Mouse (Mus musculus) hindbrain, postnatal 0 days (tissue): ENCODE measurements around the gene Zfp831. TPM values are rescaled to one million over a fixed set of nuclear protein-coding genes. Genes with fewer than 3 reads are reported as not detected.

Experiments
- ATAC-seq: fragments of 200-750 bp; cut with Nextera tagmentation; 2 replicates; pipeline ENCODE4 v1.8.0; 2017; ENCODE audit warnings: mild to moderate bottlenecking, moderate TSS enrichment, moderate library complexity
- DNase-seq: peaks from one replicate; pipeline ENCODE4 v3.0.0-alpha.2; 2015; ENCODE audit warnings: low spot score
- H3K27ac ChIP-seq: fragments of 300-500 bp; sonication (generic); 2 replicates; pipeline ENCODE4 v1.5.1; 2014; ENCODE audit warnings: mild to moderate bottlenecking
- H3K27me3 ChIP-seq: fragments of 300-500 bp; sonication (generic); 2 replicates; pipeline ENCODE4 v1.6.1; 2014; ENCODE audit warnings: low read length, mixed read lengths; ENCODE audit not compliant: insufficient read depth
- H3K36me3 ChIP-seq: fragments of 300-500 bp; sonication (generic); 2 replicates; pipeline ENCODE4 v1.6.1; 2014; ENCODE audit warnings: low read length, mixed read lengths; ENCODE audit not compliant: insufficient read depth
- H3K4me1 ChIP-seq: fragments of 300-500 bp; sonication (generic); 2 replicates; pipeline ENCODE4 v1.6.1; 2014; ENCODE audit warnings: antibody characterized with exemption, low read length, mixed read lengths; ENCODE audit not compliant: insufficient read depth
- H3K4me2 ChIP-seq: fragments of 300-500 bp; sonication (generic); 2 replicates; pipeline ENCODE4 v1.6.1; 2014; ENCODE audit warnings: low read depth, mild to moderate bottlenecking, low read length, moderate library complexity, mixed read lengths
- H3K4me3 ChIP-seq: fragments of 300-500 bp; sonication (generic); 2 replicates; pipeline ENCODE4 v1.5.1; 2014; ENCODE audit warnings: low read length
- H3K9ac ChIP-seq: fragments of 300-500 bp; sonication (generic); replicated peaks from 2 replicates; pipeline ENCODE4 v1.6.1; 2014; ENCODE audit warnings: mild to moderate bottlenecking, low read length, moderate library complexity, mixed read lengths
- H3K9me3 ChIP-seq: fragments of 300-500 bp; sonication (generic); 2 replicates; pipeline ENCODE4 v1.6.1; 2016; ENCODE audit warnings: low read length, mixed read lengths
- CTCF ChIP-seq: IDR thresholded peaks from 2 replicates; pipeline ENCODE4 v1.5.1; 2016; ENCODE audit warnings: antibody characterized with exemption, control low read depth, low read depth
- WGBS: fragments of 180-500 bp; shearing (Covaris S2); extraction: QIAGEN DNeasy Blood & Tissue Kit; methylation state at CpG from one replicate; pipeline ENCODE4 v1.1.7; 2014; 5-methylcytosine and 5-hydroxymethylcytosine counted together
- polyA plus RNA-seq: library from polyadenylated mRNA; unstranded; fragments of >200 nt; fragmentation: Nextera tagmentation; extraction: Ambion mirVana; gene quantifications from 2 replicates; pipeline ENCODE4 v1.2.1, GENCODE M21; 2015
- total RNA-seq: library from RNA; depleted of rRNA; stranded (reverse); fragments of >200 nt; gene quantifications from 2 replicates; pipeline ENCODE4 v1.2.3, GENCODE M21; 2014

Zfp831 gene
- total and polyA plus RNA-seq, 2 experiments from 2014 or later = 0.05 TPM; not detected in 1

GRCm38 (mm10) chr2:174715938-174716337, 72.6 kb downstream of the Zfp831 start:
- no peak for TF ChIP-seq CTCF
- H3K9ac ChIP-seq = no peak overlapping the region
- H3K36me3 ChIP-seq = no peaks in the 10 kb centered on the region
- no peak overlapping the region for H3K4me3 ChIP-seq
- H3K4me2 ChIP-seq = no peak overlapping the region
- DNase-seq = no peak
- no peaks in the 10 kb centered on the region for H3K9me3 ChIP-seq
- ATAC-seq = no peak
- no peaks in the 10 kb centered on the region for H3K4me1 ChIP-seq
- H3K27me3 ChIP-seq = no peaks in the 10 kb centered on the region
- no peak overlapping the region for H3K27ac ChIP-seq

GRCm38 (mm10) chr2:174717857-174718256, 74.5 kb downstream of the Zfp831 start:
- WGBS = 87% methylated on average over 4 of the region's 4 CpGs
- ATAC-seq = no peak

GRCm38 (mm10) chr2:174727114-174727823, 83.9 kb downstream of the Zfp831 start:
- Histone ChIP-seq H3K27me3 (no peaks in the 10 kb centered on the region), H3K4me1 (no peaks in the 10 kb centered on the region), H3K36me3 (no peaks in the 10 kb centered on the region), H3K9me3 (no peaks in the 10 kb centered on the region), H3K27ac (no peak overlapping the region), H3K4me3 (no peak overlapping the region), H3K4me2 (no peak overlapping the region), H3K9ac (no peak overlapping the region)
- ATAC-seq (0 out of 2 replicates have a peak, but pooled peaks have one; percentile 43), DNase-seq (no peak)
- 69% methylated on average over 10 of the region's 10 CpGs for WGBS
- TF ChIP-seq CTCF = no peak

More at GRCm38 (mm10) chr2:174717857-174718256, 74.5 kb downstream of the Zfp831 start:
- TF ChIP-seq CTCF = no peak
- Histone ChIP-seq H3K27me3 (no peaks in the 10 kb centered on the region), H3K36me3 (no peaks in the 10 kb centered on the region), H3K9me3 (no peaks in the 10 kb centered on the region), H3K4me2 (no peak overlapping the region), H3K4me1 (no peaks in the 10 kb centered on the region), H3K27ac (no peak overlapping the region), H3K9ac (no peak overlapping the region), H3K4me3 (no peak overlapping the region)
- DNase-seq = no peak

- Histone ChIP-seq H3K4me1 (no peaks in the 10 kb centered on the region), H3K9me3 (no peaks in the 10 kb centered on the region), H3K9ac (no peak overlapping the region), H3K36me3 (no peaks in the 10 kb centered on the region), H3K27ac (no peak overlapping the region), H3K4me2 (no peak overlapping the region), H3K4me3 (no peak overlapping the region), H3K27me3 (no peaks in the 10 kb centered on the region)
- TF ChIP-seq CTCF = no peak
- WGBS = 92% methylated on average over 5 of the region's 5 CpGs
- ATAC-seq (no peak), DNase-seq (no peak)
These were observed 88.6 kb downstream of the Zfp831 start for GRCm38 (mm10) chr2:174731939-174732338.

- WGBS = 97% methylated on average over 1 of the region's 1 CpGs
- no peak overlapping the region for H3K4me3 ChIP-seq
- no peak overlapping the region for H3K9ac ChIP-seq
- no peaks in the 10 kb centered on the region for H3K36me3 ChIP-seq
- TF ChIP-seq CTCF = no peak
- H3K4me2 ChIP-seq = no peak overlapping the region
- H3K9me3 ChIP-seq = no peaks in the 10 kb centered on the region
- ATAC-seq (no peak), DNase-seq (no peak)
- H3K4me1 ChIP-seq = no peaks in the 10 kb centered on the region
- H3K27me3 ChIP-seq = no peaks in the 10 kb centered on the region
- no peak overlapping the region for H3K27ac ChIP-seq
These were observed 91.9 kb downstream of the Zfp831 start for GRCm38 (mm10) chr2:174735270-174735669.

- H3K9ac ChIP-seq = no peak overlapping the region
- H3K27me3 ChIP-seq = no peaks in the 10 kb centered on the region
- no peak overlapping the region for H3K4me2 ChIP-seq
- no peaks in the 10 kb centered on the region for H3K36me3 ChIP-seq
- no peaks in the 10 kb centered on the region for H3K9me3 ChIP-seq
- H3K4me3 ChIP-seq = no peak overlapping the region
- DNase-seq (no peak), ATAC-seq (no peak)
- no peaks in the 10 kb centered on the region for H3K4me1 ChIP-seq
- TF ChIP-seq CTCF = no peak
- H3K27ac ChIP-seq = no peak overlapping the region
- 89% methylated on average over 1 of the region's 1 CpGs for WGBS
These were observed 103.8 kb downstream of the Zfp831 start for GRCm38 (mm10) chr2:174747182-174747581.

- DNase-seq (no peak), ATAC-seq (no peak)
- H3K27ac ChIP-seq = no peak overlapping the region
- no peaks in the 10 kb centered on the region for H3K4me1 ChIP-seq
- no peaks in the 10 kb centered on the region for H3K9me3 ChIP-seq
- no peak for TF ChIP-seq CTCF
- no peak overlapping the region for H3K4me2 ChIP-seq
- no peak overlapping the region for H3K9ac ChIP-seq
- WGBS = 78% methylated on average over 8 of the region's 8 CpGs
- H3K36me3 ChIP-seq = no peaks in the 10 kb centered on the region
- H3K4me3 ChIP-seq = no peak overlapping the region
- H3K27me3 ChIP-seq = no peaks in the 10 kb centered on the region
These were observed 105.0 kb downstream of the Zfp831 start for GRCm38 (mm10) chr2:174748381-174748780.
